Mouse (Mus musculus): Measurements from ENCODE around the gene Pclo. TPM values are rescaled to one million over a fixed set of nuclear protein-coding genes. Genes with fewer than 3 reads are reported as not detected.
A peak's percentile ranks its signal among the peaks of the same experiment; 100 is the strongest.

The Pclo gene
- polyA plus RNA-seq, 1 experiment from 2014 or later, result 22.0 TPM

DNA sequence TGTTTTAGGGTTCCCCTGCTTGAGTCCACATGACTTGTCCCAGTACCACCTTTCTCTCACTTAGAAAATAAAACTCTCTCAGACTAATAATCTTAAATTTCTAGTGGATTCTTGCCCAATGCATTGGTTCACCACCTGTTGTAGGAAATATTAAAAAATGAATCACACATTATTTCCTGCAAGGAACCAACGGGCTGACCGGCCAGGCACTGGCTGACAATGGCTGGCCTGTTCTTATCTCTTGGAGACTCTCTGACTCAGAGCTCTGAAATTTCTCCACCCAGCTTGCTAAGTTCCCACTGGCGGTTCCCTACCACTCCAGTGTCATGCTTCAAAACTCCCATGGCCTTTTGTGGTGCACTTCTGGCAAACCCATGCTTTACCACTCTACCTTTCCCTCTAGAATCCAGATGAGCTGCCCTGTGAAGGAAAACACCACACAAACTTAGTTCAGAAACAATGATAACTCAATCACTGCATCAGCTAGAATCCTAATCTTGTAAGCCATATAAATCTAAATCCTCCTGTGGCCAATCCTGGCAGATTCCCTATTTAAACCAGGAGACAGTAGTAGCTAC lies 214.0 kb downstream of the Pclo start:
- Histone ChIP-seq H3K27me3 (ENCODE audit: control insufficient read depth, insufficient read depth, low read length) (no peaks in the 10 kb centered on the region), H3K4me2 (replicated peaks) (no peak overlapping the region), H3K4me3 (replicated peaks; ENCODE audit: low read length) (no peak overlapping the region), H3K4me1 (replicated peaks; ENCODE audit: control insufficient read depth, insufficient read depth, low read length) (no peaks in the 10 kb centered on the region), H3K27ac (no peak overlapping the region), H3K9ac (no peak overlapping the region), H3K9me3 (ENCODE audit: control insufficient read depth, low read length) (peaks cover 4% of the 10 kb centered on the region; the same call in 1 of the 2 replicates), H3K36me3 (replicated peaks; ENCODE audit: control insufficient read depth, insufficient read depth) (no peaks in the 10 kb centered on the region; the same call in 1 of the 2 replicates)
- no peak for DNase-seq (ENCODE audit: low spot score)
- ATAC-seq (ENCODE audit: low FRiP score), result no peak
- WGBS, result 91% methylated on average over 3 of the region's 3 CpGs

DNA sequence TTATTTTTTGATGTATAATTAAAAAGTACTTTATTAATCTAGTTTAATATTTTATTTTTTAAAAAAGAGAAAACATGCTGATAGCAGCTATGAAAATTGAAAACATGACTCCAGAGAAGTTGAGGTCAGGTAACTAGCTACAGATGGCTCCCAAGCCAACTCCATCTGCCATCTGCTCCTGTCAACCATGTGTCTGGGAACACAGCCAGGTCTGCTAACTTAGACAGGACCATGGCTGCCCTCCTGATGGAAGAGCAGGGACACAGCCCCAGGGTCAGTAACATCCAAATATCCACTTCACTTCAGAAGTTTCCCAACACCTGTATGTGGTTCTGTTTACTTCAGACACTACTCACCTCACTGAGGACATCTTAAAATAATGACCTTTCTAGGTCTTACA lies 236.2 kb downstream of the Pclo start:
- H3K9ac ChIP-seq, result no peak overlapping the region

DNA sequence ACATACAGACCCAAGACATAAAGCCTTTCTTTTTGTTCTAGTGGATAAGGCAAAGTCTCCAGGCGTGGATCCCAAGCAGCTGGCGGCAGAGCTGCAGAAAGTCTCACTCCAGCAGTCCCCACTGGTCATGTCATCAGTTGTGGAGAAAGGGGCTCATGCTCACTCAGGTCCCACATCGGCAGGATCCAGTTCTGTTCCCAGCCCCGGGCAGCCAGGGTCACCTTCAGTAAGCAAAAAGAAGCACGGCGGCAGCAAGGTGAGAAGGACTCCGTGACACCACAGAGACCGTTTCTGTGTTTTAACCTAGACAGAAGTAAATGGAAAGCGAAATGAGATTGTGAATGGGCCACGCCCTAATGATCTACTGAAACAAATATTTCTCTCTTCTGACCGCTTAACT lies 252.0 kb downstream of the Pclo start:
- Histone ChIP-seq H3K36me3 (replicated peaks; ENCODE audit: control insufficient read depth, insufficient read depth) (peaks cover 16% of the 10 kb centered on the region), H3K27me3 (ENCODE audit: control insufficient read depth, insufficient read depth, low read length) (no peaks in the 10 kb centered on the region), H3K4me3 (replicated peaks; ENCODE audit: low read length) (no peak overlapping the region), H3K4me1 (replicated peaks; ENCODE audit: control insufficient read depth, insufficient read depth, low read length) (no peaks in the 10 kb centered on the region), H3K4me2 (replicated peaks) (no peak overlapping the region), H3K9me3 (ENCODE audit: control insufficient read depth, low read length) (no peaks in the 10 kb centered on the region), H3K27ac (no peak overlapping the region), H3K9ac (no peak overlapping the region)
- DNase-seq (ENCODE audit: low spot score), result no peak
- no peak for ATAC-seq (ENCODE audit: low FRiP score)
- 92% methylated on average over 11 of the region's 11 CpGs for WGBS

More for the DNA sequence above, 236.2 kb downstream of the Pclo start:
- DNase-seq (ENCODE audit: low spot score) (no peak), ATAC-seq (ENCODE audit: low FRiP score) (no peak)
- no peaks in the 10 kb centered on the region for H3K27me3 ChIP-seq (ENCODE audit: control insufficient read depth, insufficient read depth, low read length)
- H3K4me2 ChIP-seq (replicated peaks), result no peak overlapping the region
- no peaks in the 10 kb centered on the region for H3K36me3 ChIP-seq (replicated peaks; ENCODE audit: control insufficient read depth, insufficient read depth)
- H3K9me3 ChIP-seq (ENCODE audit: control insufficient read depth, low read length), result no peaks in the 10 kb centered on the region
- no peak overlapping the region for H3K27ac ChIP-seq
- no peak overlapping the region for H3K4me3 ChIP-seq (replicated peaks; ENCODE audit: low read length)
- no peaks in the 10 kb centered on the region for H3K4me1 ChIP-seq (replicated peaks; ENCODE audit: control insufficient read depth, insufficient read depth, low read length)

DNA sequence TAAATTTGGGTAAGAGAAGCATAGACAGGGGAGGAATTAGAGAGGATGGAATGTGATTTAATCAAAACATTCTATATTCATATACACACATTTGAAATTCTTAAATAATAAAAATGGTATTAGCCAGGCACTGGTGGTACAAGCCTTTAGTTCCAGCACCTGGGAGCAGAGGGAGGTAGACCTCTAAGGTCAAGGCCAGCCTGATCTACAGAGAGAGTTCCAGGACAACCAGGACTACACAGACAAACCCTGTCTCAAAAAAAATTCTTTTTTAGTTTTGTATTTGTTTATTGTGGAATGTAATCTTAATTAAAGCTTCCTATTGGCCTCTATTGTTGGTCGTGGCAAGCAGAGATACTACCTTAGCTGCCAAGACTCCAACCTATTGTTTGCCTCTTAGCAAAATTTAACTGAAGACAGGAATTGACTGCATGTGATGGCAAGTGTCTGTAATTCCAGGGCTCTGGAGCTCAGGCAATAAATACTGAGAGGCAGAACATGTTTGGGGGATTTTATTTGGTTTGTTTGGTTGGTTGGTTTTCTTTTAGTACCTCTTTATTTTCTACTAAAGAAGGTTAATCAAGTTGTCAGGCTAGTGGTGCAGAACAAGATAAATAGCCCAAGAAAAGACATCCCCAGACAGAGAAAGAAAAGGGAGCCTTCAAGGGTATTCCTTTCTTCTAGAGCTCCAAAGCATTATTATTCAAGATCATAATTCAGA lies 267.8 kb downstream of the Pclo start:
- no peak for ATAC-seq (ENCODE audit: low FRiP score)

DNA sequence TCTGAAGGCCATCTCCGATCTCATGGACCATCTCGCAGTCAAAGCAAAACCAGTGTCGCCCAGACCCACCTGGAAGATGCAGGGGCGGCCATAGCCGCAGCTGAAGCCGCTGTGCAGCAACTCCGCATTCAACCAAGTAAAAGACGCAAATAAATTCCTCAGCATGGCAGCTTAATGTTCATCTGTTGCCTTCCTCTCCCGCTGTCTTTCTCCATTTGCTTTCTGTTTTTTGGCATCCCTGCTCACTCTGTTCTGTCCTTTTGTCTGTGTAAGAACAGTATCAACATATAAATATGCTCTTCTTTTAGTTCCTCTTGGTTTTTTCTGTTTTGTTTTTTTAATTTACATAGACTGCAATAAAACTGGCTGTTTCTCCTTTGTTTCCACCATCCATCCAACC lies 279.2 kb downstream of the Pclo start:
- 93% methylated on average over 9 of the region's 9 CpGs for WGBS
- DNase-seq (ENCODE audit: low spot score), result no peak

More for the DNA sequence above, 267.8 kb downstream of the Pclo start:
- Histone ChIP-seq H3K36me3 (replicated peaks; ENCODE audit: control insufficient read depth, insufficient read depth) (peaks cover 7% of the 10 kb centered on the region; the same call in 1 of the 2 replicates), H3K9me3 (ENCODE audit: control insufficient read depth, low read length) (no peaks in the 10 kb centered on the region), H3K4me1 (replicated peaks; ENCODE audit: control insufficient read depth, insufficient read depth, low read length) (no peaks in the 10 kb centered on the region), H3K9ac (no peak overlapping the region), H3K4me2 (replicated peaks) (no peak overlapping the region), H3K27ac (no peak overlapping the region), H3K4me3 (replicated peaks; ENCODE audit: low read length) (no peak overlapping the region), H3K27me3 (ENCODE audit: control insufficient read depth, insufficient read depth, low read length) (no peaks in the 10 kb centered on the region)
- DNase-seq (ENCODE audit: low spot score), result no peak
- WGBS, result 19% methylated on average over 1 of the region's 1 CpGs

DNA sequence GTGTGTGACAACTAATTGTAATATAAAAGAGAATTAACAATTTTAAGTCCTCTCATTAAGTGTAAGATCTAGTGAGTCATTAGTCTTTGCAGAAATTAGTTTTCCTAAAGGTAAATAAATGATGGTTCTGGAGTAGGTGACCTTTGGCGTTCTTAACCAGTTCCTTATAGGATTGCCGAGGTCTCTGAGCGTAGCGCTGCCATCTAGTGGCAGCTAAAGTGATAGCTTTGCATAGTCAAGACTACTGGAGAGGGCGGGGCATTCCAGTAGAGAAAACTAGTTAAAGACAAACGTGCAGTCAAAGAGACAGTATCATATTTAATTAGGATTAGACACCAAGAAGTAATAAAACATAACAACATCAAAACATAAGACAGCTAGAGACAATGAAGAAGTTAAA lies 292.4 kb downstream of the Pclo start:
- no peak overlapping the region for H3K9ac ChIP-seq
- DNase-seq (ENCODE audit: low spot score) (peak; percentile 73), ATAC-seq (ENCODE audit: low FRiP score) (peak; percentile 79; the same call in 1 of the 2 replicates)
- H3K4me3 ChIP-seq (replicated peaks; ENCODE audit: low read length), result no peak overlapping the region
- no peaks in the 10 kb centered on the region for H3K36me3 ChIP-seq (replicated peaks; ENCODE audit: control insufficient read depth, insufficient read depth)
- no peak overlapping the region for H3K27ac ChIP-seq
- H3K9me3 ChIP-seq (ENCODE audit: control insufficient read depth, low read length), result no peaks in the 10 kb centered on the region
- no peaks in the 10 kb centered on the region for H3K27me3 ChIP-seq (ENCODE audit: control insufficient read depth, insufficient read depth, low read length)
- H3K4me2 ChIP-seq (replicated peaks), result no peak overlapping the region
- 2% methylated on average over 6 of the region's 6 CpGs for WGBS
- no peaks in the 10 kb centered on the region for H3K4me1 ChIP-seq (replicated peaks; ENCODE audit: control insufficient read depth, insufficient read depth, low read length)

More for the DNA sequence above, 279.2 kb downstream of the Pclo start:
- Histone ChIP-seq H3K9ac (no peak overlapping the region), H3K4me1 (replicated peaks; ENCODE audit: control insufficient read depth, insufficient read depth, low read length) (no peaks in the 10 kb centered on the region), H3K4me2 (replicated peaks) (no peak overlapping the region), H3K36me3 (replicated peaks; ENCODE audit: control insufficient read depth, insufficient read depth) (peaks cover 20% of the 10 kb centered on the region), H3K4me3 (replicated peaks; ENCODE audit: low read length) (no peak overlapping the region), H3K9me3 (ENCODE audit: control insufficient read depth, low read length) (no peaks in the 10 kb centered on the region), H3K27me3 (ENCODE audit: control insufficient read depth, insufficient read depth, low read length) (no peaks in the 10 kb centered on the region), H3K27ac (no peak overlapping the region)
- no peak for ATAC-seq (ENCODE audit: low FRiP score)

DNA sequence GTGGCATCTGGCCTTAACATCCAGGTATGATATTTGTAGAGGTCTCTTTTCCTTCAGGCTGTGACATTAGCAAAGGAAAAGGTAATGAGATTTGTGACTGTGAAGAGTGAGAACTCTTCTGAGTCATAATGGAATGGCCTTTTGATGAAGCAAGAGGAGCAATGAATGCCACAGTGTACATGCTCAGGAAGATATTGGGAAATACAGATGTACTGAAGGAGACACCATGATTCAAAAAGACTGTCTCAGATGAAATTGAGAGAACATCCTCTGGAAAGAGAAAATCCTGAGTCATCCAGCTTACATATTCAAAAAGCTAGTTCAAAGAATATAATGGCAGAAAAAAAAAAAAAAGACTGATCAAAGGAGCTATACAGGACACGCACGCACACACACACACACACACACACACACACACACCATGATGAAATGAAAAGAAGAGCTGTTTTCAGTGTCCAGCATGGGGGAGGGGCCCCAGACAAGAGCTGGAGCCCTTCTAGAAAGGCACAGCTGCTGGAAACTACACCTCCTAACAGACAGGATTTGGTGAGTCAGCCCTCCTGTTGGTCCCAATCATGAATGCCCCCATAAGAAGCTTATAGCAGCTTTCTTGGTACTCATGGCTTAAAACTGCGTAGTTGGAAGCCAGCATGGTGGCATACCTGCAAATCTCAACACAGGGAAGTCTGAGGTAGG lies 318.6 kb downstream of the Pclo start:
- no peaks in the 10 kb centered on the region for H3K4me1 ChIP-seq (replicated peaks; ENCODE audit: control insufficient read depth, insufficient read depth, low read length)
- no peak overlapping the region for H3K27ac ChIP-seq
- WGBS, result 82% methylated on average over 3 of the region's 3 CpGs
- no peak; the same call in 1 of the 2 replicates for ATAC-seq (ENCODE audit: low FRiP score)
- H3K27me3 ChIP-seq (ENCODE audit: control insufficient read depth, insufficient read depth, low read length), result no peaks in the 10 kb centered on the region
- no peaks in the 10 kb centered on the region for H3K36me3 ChIP-seq (replicated peaks; ENCODE audit: control insufficient read depth, insufficient read depth)
- H3K9me3 ChIP-seq (ENCODE audit: control insufficient read depth, low read length), result no peaks in the 10 kb centered on the region
- H3K9ac ChIP-seq, result no peak overlapping the region
- no peak overlapping the region for H3K4me2 ChIP-seq (replicated peaks)
- DNase-seq (ENCODE audit: low spot score), result no peak
- no peak overlapping the region for H3K4me3 ChIP-seq (replicated peaks; ENCODE audit: low read length)

DNA sequence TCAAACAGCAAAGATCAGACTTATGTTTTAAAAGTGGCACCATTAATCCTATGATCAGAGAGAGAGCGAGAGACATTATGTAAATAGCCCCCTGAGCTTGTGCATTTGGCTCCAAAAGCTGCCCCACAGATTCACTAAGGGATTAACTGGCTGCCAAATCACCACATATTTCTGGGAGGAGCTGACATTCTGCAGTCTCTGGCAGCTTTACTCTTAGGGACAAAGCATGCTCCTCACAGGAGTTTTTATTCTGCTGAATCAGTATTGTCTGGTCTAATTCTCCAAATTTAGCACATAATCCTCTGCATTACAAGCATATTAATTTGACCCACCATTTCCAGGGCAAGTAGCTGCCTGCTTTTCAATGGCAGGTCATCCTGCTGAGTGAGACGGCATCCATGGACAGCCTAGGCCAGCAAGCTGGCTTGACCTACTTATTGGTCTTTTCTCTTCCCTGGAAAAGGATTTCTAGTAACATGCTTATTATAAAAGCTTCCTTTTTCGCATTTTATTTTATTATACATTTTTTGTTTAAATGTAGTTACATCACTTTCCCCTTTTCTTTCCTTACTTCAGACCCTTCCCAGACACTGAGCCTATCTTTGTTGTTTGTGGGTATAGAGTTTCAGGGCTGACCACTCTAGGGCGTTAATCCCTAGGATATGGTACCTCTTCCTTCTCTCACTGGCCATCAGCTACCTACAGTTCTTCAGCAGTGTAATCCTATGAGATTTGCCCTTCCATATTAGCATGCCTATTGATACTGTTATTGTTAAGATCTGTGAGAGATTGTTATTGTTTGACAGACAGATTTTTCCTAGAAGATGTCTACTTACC lies 319.7 kb downstream of the Pclo start:
- H3K4me1 ChIP-seq (replicated peaks; ENCODE audit: control insufficient read depth, insufficient read depth, low read length), result no peaks in the 10 kb centered on the region
- H3K9me3 ChIP-seq (ENCODE audit: control insufficient read depth, low read length), result no peaks in the 10 kb centered on the region
- no peaks in the 10 kb centered on the region for H3K36me3 ChIP-seq (replicated peaks; ENCODE audit: control insufficient read depth, insufficient read depth)
- WGBS, result 75% methylated on average over 4 of the region's 4 CpGs
- H3K9ac ChIP-seq, result no peak overlapping the region
- H3K27ac ChIP-seq, result no peak overlapping the region
- no peak overlapping the region for H3K4me3 ChIP-seq (replicated peaks; ENCODE audit: low read length)
- no peak overlapping the region for H3K4me2 ChIP-seq (replicated peaks)
- H3K27me3 ChIP-seq (ENCODE audit: control insufficient read depth, insufficient read depth, low read length), result no peaks in the 10 kb centered on the region
- DNase-seq (ENCODE audit: low spot score) (peak; percentile 28), ATAC-seq (ENCODE audit: low FRiP score) (no peak)

DNA sequence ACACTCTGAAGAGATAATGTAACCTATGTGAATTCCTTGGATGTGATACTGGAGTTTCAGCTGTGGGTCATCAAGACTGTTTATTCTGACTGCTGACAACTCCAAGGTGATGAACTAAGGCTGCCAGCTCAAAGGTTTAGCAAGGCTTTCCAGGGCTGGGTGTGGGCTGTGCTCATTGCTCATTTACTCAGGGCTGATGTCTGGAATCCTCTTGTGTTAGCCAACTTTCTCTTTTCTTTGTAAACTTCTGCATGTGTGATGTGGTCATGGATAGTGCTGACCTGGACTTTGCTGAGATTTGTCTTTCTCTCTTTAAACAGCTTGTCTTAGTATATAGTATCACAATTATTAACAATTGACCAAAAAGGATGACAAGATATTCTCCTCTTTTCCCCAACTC lies 338.9 kb downstream of the Pclo start:
- no peak overlapping the region for H3K4me2 ChIP-seq (replicated peaks)
- H3K9me3 ChIP-seq (ENCODE audit: control insufficient read depth, low read length), result no peaks in the 10 kb centered on the region
- DNase-seq (ENCODE audit: low spot score), result no peak
- no peak overlapping the region for H3K9ac ChIP-seq
- no peak for ATAC-seq (ENCODE audit: low FRiP score)
- no peaks in the 10 kb centered on the region for H3K36me3 ChIP-seq (replicated peaks; ENCODE audit: control insufficient read depth, insufficient read depth)
- H3K27ac ChIP-seq, result no peak overlapping the region
- no peak overlapping the region for H3K4me3 ChIP-seq (replicated peaks; ENCODE audit: low read length)
- no peaks in the 10 kb centered on the region for H3K4me1 ChIP-seq (replicated peaks; ENCODE audit: control insufficient read depth, insufficient read depth, low read length)
- H3K27me3 ChIP-seq (ENCODE audit: control insufficient read depth, insufficient read depth, low read length), result no peaks in the 10 kb centered on the region

All from hindbrain, embryonic 14.5 days (tissue).